Mouse (Mus musculus): ENCODE measurements around the gene Rbm19. TPM values are rescaled to one million over a fixed set of nuclear protein-coding genes. Genes with fewer than 3 reads are reported as not detected.
A peak's percentile ranks its signal among the peaks of the same experiment; 100 is the strongest.

Gene Rbm19
- polyA plus RNA-seq, 1 experiment from 2014 or later: 21.3 TPM

GRCm38 (mm10) chr5:120190001-120190582 is 73.8 kb downstream of the Rbm19 start:
- Histone ChIP-seq H3K4me2 (no peak overlapping the region), H3K27ac (no peak overlapping the region), H3K9ac (no peak overlapping the region), H3K27me3 (no peaks in the 10 kb centered on the region), H3K36me3 (no peaks in the 10 kb centered on the region), H3K4me3 (no peak overlapping the region), H3K4me1 (peaks cover 13% of the 10 kb centered on the region), H3K9me3 (no peaks in the 10 kb centered on the region)
- no peak for ATAC-seq (ENCODE audit: borderline replicate concordance, extremely low read depth, low FRiP score, low TSS enrichment)
- 85% methylated on average over 14 of the region's 14 CpGs for WGBS

DNA sequence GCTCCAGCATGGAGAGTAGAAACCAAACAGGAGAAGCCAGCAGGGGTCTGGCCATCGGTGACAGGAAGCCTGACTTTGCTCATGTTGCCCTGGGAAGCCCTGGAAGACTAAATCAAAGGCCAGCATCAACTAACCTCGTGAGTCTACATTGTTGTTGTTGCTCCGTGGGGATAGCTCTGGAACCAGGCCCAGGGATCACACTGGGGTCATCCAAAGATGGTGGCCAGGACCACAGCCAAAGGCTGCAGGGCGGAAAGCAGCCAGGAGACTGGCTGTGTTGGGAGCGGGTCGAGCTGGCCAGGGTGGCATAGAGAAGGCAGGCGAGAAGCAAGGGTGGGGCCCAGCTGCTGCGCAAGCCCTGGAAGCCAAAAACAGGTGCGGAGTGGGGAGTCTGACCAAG is 75.4 kb downstream of the Rbm19 start:
- 81% methylated on average over 9 of the region's 9 CpGs for WGBS
- no peak overlapping the region for H3K4me2 ChIP-seq

DNA sequence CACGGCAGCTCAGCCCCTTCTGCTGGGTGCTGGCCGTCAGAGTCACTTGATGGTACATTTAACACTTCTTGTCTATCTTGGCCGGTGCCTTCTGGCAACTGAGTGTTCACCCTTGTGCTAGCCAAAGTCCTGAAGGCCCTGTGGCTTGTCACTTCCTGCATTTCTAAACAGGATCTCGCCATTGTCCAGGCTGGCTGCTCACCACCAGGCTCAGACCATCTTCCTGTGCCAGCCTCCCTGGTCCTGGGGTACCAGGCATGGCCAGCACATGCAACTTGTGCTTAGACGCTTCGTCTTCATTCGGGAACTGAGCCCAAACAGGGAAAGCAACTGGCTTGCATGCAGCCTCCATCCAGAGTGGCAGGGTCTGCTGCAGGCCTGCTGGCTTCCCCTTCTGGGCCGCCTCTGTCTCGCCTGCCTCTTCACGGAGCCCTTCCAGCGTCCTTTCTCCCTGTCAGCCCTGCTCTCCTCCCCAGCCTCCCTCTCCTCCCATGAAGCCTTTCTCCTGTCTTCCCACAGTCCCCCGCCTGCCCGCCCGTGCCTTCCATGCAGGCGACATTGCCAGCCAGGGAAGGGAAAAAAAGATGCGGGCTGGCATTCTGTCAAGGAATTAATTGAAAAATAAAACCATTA is 78.2 kb downstream of the Rbm19 start:
- H3K4me1 ChIP-seq: peaks cover 17% of the 10 kb centered on the region
- peak overlapping the region; percentile 18; the same call in 1 of the 2 replicates for H3K4me2 ChIP-seq
- no peak overlapping the region for H3K27ac ChIP-seq
- no peak overlapping the region for H3K4me3 ChIP-seq
- H3K36me3 ChIP-seq: no peaks in the 10 kb centered on the region; the same call in 1 of the 2 replicates
- no peaks in the 10 kb centered on the region for H3K27me3 ChIP-seq
- no peaks in the 10 kb centered on the region for H3K9me3 ChIP-seq
- no peak for ATAC-seq (ENCODE audit: borderline replicate concordance, extremely low read depth, low FRiP score, low TSS enrichment)
- WGBS: 39% methylated on average over 16 of the region's 16 CpGs
- H3K9ac ChIP-seq: no peak overlapping the region

More for the DNA sequence above, 75.4 kb downstream of the Rbm19 start:
- Histone ChIP-seq H3K4me3 (no peak overlapping the region), H3K9me3 (no peaks in the 10 kb centered on the region), H3K27me3 (no peaks in the 10 kb centered on the region), H3K36me3 (no peaks in the 10 kb centered on the region), H3K4me1 (peaks cover 17% of the 10 kb centered on the region), H3K27ac (no peak overlapping the region), H3K9ac (no peak overlapping the region)
- ATAC-seq (ENCODE audit: borderline replicate concordance, extremely low read depth, low FRiP score, low TSS enrichment): no peak

- H3K4me2 ChIP-seq: peak overlapping the region; percentile 18; the same call in 1 of the 2 replicates
- no peak for ATAC-seq (ENCODE audit: borderline replicate concordance, extremely low read depth, low FRiP score, low TSS enrichment)
- WGBS: 20% methylated on average over 13 of the region's 13 CpGs
Observed at GRCm38 (mm10) chr5:120194948-120195347, 78.7 kb downstream of the Rbm19 start.

GRCm38 (mm10) chr5:120196879-120197278 is 80.6 kb downstream of the Rbm19 start:
- no peak for ATAC-seq (ENCODE audit: borderline replicate concordance, extremely low read depth, low FRiP score, low TSS enrichment)
- H3K27me3 ChIP-seq: no peaks in the 10 kb centered on the region
- H3K9me3 ChIP-seq: no peaks in the 10 kb centered on the region
- H3K4me3 ChIP-seq: no peak overlapping the region
- peaks cover 6% of the 10 kb centered on the region; the same call in 1 of the 2 replicates for H3K36me3 ChIP-seq
- H3K4me1 ChIP-seq: peaks cover 17% of the 10 kb centered on the region
- no peak overlapping the region for H3K9ac ChIP-seq
- H3K27ac ChIP-seq: no peak overlapping the region
- H3K4me2 ChIP-seq: no peak overlapping the region
- 77% methylated on average over 9 of the region's 9 CpGs for WGBS

More at GRCm38 (mm10) chr5:120194948-120195347, 78.7 kb downstream of the Rbm19 start:
- Histone ChIP-seq H3K4me3 (no peak overlapping the region), H3K27ac (no peak overlapping the region), H3K9ac (no peak overlapping the region), H3K9me3 (no peaks in the 10 kb centered on the region), H3K4me1 (peaks cover 17% of the 10 kb centered on the region), H3K36me3 (peaks cover 3% of the 10 kb centered on the region; the same call in 1 of the 2 replicates), H3K27me3 (no peaks in the 10 kb centered on the region)

- Histone ChIP-seq H3K9me3 (no peaks in the 10 kb centered on the region), H3K36me3 (peaks cover 6% of the 10 kb centered on the region; the same call in 1 of the 2 replicates), H3K4me1 (peaks cover 17% of the 10 kb centered on the region), H3K4me2 (no peak overlapping the region), H3K27me3 (no peaks in the 10 kb centered on the region), H3K9ac (no peak overlapping the region), H3K4me3 (no peak overlapping the region), H3K27ac (no peak overlapping the region)
- no peak for ATAC-seq (ENCODE audit: borderline replicate concordance, extremely low read depth, low FRiP score, low TSS enrichment)
- 84% methylated on average over 10 of the region's 10 CpGs for WGBS
Observed at GRCm38 (mm10) chr5:120197813-120198387, 81.6 kb downstream of the Rbm19 start.

DNA sequence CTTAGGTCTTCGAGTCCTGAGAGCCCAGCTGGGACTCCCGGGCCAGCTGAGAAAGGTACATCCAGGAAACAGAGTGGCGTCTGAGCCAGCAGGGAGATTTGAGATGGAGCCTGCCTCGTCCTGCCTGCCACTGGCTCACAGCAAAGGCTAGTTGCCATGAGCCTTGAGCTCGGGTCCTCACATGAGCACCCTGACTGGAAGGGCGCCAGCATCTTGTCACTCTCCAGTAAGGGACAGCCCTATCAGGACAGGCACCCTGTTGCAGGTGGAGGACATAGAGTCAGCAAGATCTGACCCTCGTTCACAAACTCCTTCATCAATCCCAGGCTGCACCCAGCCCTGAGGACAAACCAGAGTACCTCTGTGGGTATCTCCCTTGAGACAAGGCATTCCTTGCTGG is 83.6 kb downstream of the Rbm19 start:
- H3K4me1 ChIP-seq: peaks cover 7% of the 10 kb centered on the region
- no peaks in the 10 kb centered on the region for H3K27me3 ChIP-seq
- 81% methylated on average over 7 of the region's 7 CpGs for WGBS
- H3K4me3 ChIP-seq: no peak overlapping the region
- no peak overlapping the region for H3K27ac ChIP-seq
- no peak overlapping the region for H3K4me2 ChIP-seq
- H3K36me3 ChIP-seq: peaks cover 6% of the 10 kb centered on the region; the same call in 1 of the 2 replicates
- H3K9me3 ChIP-seq: no peaks in the 10 kb centered on the region
- no peak overlapping the region for H3K9ac ChIP-seq
- ATAC-seq (ENCODE audit: borderline replicate concordance, extremely low read depth, low FRiP score, low TSS enrichment): no peak

DNA sequence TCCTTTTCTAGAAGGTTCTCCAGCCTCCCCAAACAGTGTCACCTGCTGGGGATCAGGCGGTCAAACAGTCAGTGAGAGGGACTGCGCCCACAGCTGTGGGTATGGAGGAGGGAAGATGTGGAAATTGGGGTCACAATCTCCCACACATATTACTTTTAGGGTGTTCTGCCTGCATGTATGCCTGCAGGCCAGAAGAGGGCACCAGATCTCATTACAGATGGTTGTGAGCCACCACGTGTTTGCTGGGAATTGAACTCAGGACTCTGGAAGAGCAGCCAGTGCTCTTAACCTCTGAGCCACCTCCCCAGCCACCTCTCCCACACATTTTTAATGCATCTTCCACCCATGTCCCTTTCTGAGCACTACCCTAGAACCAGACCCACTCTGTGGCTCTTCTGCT is 88.1 kb downstream of the Rbm19 start:
- H3K9me3 ChIP-seq: no peaks in the 10 kb centered on the region
- H3K4me2 ChIP-seq: no peak overlapping the region
- peaks cover 2% of the 10 kb centered on the region; the same call in 1 of the 2 replicates for H3K27me3 ChIP-seq
- no peak overlapping the region for H3K4me3 ChIP-seq
- no peaks in the 10 kb centered on the region for H3K4me1 ChIP-seq
- no peak overlapping the region for H3K9ac ChIP-seq
- 77% methylated on average over 3 of the region's 3 CpGs for WGBS
- H3K27ac ChIP-seq: no peak overlapping the region
- peaks cover 6% of the 10 kb centered on the region; the same call in 1 of the 2 replicates for H3K36me3 ChIP-seq
- ATAC-seq (ENCODE audit: borderline replicate concordance, extremely low read depth, low FRiP score, low TSS enrichment): no peak

DNA sequence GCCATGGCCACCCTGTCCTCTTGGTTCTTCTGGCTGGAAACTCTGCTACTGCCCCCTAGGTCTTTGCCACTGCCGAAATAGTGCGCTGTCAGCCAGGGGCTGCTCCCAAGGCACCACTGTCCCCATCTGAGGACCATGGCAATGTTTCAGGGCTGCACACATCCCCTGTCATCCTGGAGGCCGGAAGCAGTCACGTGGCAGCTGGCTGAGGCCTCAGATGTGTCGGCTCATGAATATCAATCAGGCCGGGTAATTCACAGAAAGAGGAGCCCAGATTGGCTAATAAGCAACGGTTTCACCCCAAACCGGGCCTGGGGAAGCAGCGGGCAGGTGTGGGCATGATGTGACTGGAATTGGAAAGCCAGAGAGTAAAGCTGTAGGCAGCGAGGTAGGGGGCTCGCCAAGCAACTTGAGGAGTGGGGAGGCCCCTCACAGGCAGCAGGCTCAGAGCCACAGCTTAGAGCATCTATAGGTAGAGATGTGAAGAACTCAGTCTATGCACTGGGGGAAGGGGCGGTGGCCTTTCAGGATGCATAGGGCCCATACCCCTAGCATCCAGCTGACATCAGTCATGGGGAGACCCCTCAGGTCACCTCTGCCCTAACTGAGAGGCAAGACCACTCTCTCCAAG is 90.2 kb downstream of the Rbm19 start:
- H3K36me3 ChIP-seq: no peaks in the 10 kb centered on the region
- no peaks in the 10 kb centered on the region for H3K9me3 ChIP-seq
- no peak for ATAC-seq (ENCODE audit: borderline replicate concordance, extremely low read depth, low FRiP score, low TSS enrichment)
- no peak overlapping the region for H3K4me2 ChIP-seq
- H3K27me3 ChIP-seq: peaks cover 20% of the 10 kb centered on the region
- no peak overlapping the region for H3K27ac ChIP-seq
- no peak overlapping the region for H3K4me3 ChIP-seq
- H3K9ac ChIP-seq: no peak overlapping the region
- WGBS: 46% methylated on average over 12 of the region's 12 CpGs
- peaks cover 5% of the 10 kb centered on the region; the same call in 1 of the 2 replicates for H3K4me1 ChIP-seq

GRCm38 (mm10) chr5:120207492-120207891 is 91.2 kb downstream of the Rbm19 start:
- H3K27ac ChIP-seq: no peak overlapping the region
- no peak overlapping the region for H3K4me2 ChIP-seq
- peaks cover 5% of the 10 kb centered on the region; the same call in 1 of the 2 replicates for H3K4me1 ChIP-seq
- WGBS: 53% methylated on average over 4 of the region's 4 CpGs
- H3K27me3 ChIP-seq: peaks cover 20% of the 10 kb centered on the region
- H3K36me3 ChIP-seq: no peaks in the 10 kb centered on the region
- H3K4me3 ChIP-seq: no peak overlapping the region
- H3K9me3 ChIP-seq: no peaks in the 10 kb centered on the region
- 0 out of 2 replicates have a peak, but pooled peaks have one; percentile 28 for ATAC-seq (ENCODE audit: borderline replicate concordance, extremely low read depth, low FRiP score, low TSS enrichment)
- H3K9ac ChIP-seq: no peak overlapping the region

DNA sequence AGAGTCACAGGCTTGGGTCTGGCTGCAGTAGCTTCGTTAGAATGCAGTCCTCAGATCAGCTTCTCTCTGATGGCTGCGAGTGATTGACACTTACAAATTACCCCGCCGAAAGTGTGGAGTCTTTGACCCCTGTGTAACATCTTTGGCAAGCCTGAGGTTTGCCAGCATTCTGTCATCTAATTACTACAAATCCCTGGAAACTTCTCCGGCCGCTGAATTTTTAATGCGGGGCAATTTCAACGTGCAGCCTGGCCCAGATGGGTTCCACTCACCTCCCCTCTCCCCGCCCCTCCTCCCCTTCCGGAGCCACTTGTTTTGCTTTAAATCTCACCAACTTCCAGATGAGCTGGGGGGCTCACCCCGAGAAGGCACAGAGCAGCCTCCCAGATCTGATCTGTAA is 94.4 kb downstream of the Rbm19 start:
- peaks cover 5% of the 10 kb centered on the region; the same call in 1 of the 2 replicates for H3K4me1 ChIP-seq
- ATAC-seq (ENCODE audit: borderline replicate concordance, extremely low read depth, low FRiP score, low TSS enrichment): no peak
- H3K9ac ChIP-seq: no peak overlapping the region
- no peak overlapping the region for H3K4me2 ChIP-seq
- no peaks in the 10 kb centered on the region for H3K36me3 ChIP-seq
- H3K27ac ChIP-seq: no peak overlapping the region
- WGBS: 9% methylated on average over 11 of the region's 11 CpGs
- no peak overlapping the region for H3K4me3 ChIP-seq
- H3K9me3 ChIP-seq: no peaks in the 10 kb centered on the region
- H3K27me3 ChIP-seq: peaks cover 20% of the 10 kb centered on the region
